Mouse (Mus musculus) kidney, embryonic 14.5 days (tissue): ENCODE measurements around the gene Serpini1. TPM values are rescaled to one million over a fixed set of nuclear protein-coding genes. Genes with fewer than 3 reads are reported as not detected.
"Not testable (repeated sequence)": the region's sequence is repeated elsewhere in the genome, so short reads cannot be mapped to it uniquely, and the experiment has no call there.

Source experiments
- ATAC-seq: fragments of 200-750 bp; cut with Nextera tagmentation; 2 replicates; pipeline ENCODE4 v1.8.0; 2017; ENCODE audit warnings: moderate number of reproducible peaks, mild to moderate bottlenecking, moderate TSS enrichment, moderate library complexity; ENCODE audit not compliant: low FRiP score, low TSS enrichment
- H3K27ac ChIP-seq: fragments of 300-500 bp; sonication (generic); 2 replicates; pipeline ENCODE4 v1.5.1; 2014; ENCODE audit warnings: low read depth, mild to moderate bottlenecking, low read length, moderate library complexity, mixed read lengths
- H3K27me3 ChIP-seq: fragments of 300-500 bp; sonication (generic); 2 replicates; pipeline ENCODE4 v1.6.1; 2014; ENCODE audit warnings: mild to moderate bottlenecking, low read length; ENCODE audit not compliant: control insufficient read depth, insufficient read depth
- H3K36me3 ChIP-seq: fragments of 300-500 bp; sonication (generic); 2 replicates; pipeline ENCODE4 v1.6.1; 2014; ENCODE audit warnings: low read length, mixed read lengths; ENCODE audit not compliant: control insufficient read depth, insufficient read depth
- H3K4me1 ChIP-seq: fragments of 300-500 bp; sonication (generic); 2 replicates; pipeline ENCODE4 v1.6.1; 2014; ENCODE audit warnings: low read length, mixed read lengths; ENCODE audit not compliant: control insufficient read depth, insufficient read depth
- H3K4me2 ChIP-seq: fragments of 300-500 bp; sonication (generic); replicated peaks from 2 replicates; pipeline ENCODE4 v1.6.1; 2014; ENCODE audit warnings: low read depth, mild to moderate bottlenecking, low read length
- H3K4me3 ChIP-seq: fragments of 300-500 bp; sonication (generic); 2 replicates; pipeline ENCODE4 v1.5.1; 2014; ENCODE audit warnings: mild to moderate bottlenecking, low read length
- H3K9ac ChIP-seq: fragments of 300-500 bp; sonication (generic); 2 replicates; pipeline ENCODE4 v1.6.1; 2014; ENCODE audit warnings: low read depth, mild to moderate bottlenecking, low read length, moderate library complexity
- H3K9me3 ChIP-seq: fragments of 300-500 bp; sonication (generic); 2 replicates; pipeline ENCODE4 v1.6.1; 2016; ENCODE audit warnings: low read length; ENCODE audit not compliant: control insufficient read depth
- WGBS: fragments of 180-500 bp; shearing (Covaris S2); extraction: QIAGEN DNeasy Blood & Tissue Kit; methylation state at CpG from one replicate; pipeline ENCODE4 v1.1.7; 2014; 5-methylcytosine and 5-hydroxymethylcytosine counted together
- polyA plus RNA-seq: library from polyadenylated mRNA; unstranded; fragments of >200 nt; fragmentation: Nextera tagmentation; extraction: Ambion mirVana; gene quantifications from 2 replicates; pipeline ENCODE4 v1.2.1, GENCODE M21; 2014

Serpini1 gene
- polyA plus RNA-seq, 1 experiment from 2014 or later, result 4.3 TPM

DNA sequence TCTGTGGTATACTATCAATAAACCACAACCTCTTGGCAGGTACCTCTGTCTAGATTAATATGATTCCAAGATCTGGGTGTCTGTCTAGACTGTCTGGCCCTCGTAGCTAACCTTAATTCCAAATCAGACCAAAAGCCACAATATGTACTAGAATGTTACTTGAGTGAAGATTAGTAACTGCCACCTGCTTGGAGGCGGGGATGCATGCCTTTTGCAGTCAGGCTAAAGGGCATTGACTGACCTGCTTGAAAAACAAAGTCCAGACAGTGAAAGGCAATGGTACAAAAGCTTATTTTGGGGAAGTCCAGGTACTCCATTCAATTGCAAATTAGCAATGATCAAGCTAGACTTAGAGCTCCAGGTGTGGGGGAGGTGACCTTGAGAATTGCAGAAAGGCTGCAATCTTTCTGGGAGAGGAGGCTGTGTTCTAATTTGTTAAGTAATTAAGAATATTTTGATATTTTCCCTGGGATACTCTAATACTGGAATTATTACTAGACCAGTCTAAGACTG is 94.3 kb downstream of the Serpini1 start:
- Histone ChIP-seq H3K4me2 (no peak overlapping the region), H3K36me3 (no peaks in the 10 kb centered on the region), H3K27ac (no peak overlapping the region), H3K9ac (no peak overlapping the region), H3K4me3 (no peak overlapping the region), H3K9me3 (no peaks in the 10 kb centered on the region), H3K4me1 (no peaks in the 10 kb centered on the region), H3K27me3 (no peaks in the 10 kb centered on the region)
- WGBS, result 70% methylated on average over 2 of the region's 2 CpGs
- ATAC-seq, result no peak

DNA sequence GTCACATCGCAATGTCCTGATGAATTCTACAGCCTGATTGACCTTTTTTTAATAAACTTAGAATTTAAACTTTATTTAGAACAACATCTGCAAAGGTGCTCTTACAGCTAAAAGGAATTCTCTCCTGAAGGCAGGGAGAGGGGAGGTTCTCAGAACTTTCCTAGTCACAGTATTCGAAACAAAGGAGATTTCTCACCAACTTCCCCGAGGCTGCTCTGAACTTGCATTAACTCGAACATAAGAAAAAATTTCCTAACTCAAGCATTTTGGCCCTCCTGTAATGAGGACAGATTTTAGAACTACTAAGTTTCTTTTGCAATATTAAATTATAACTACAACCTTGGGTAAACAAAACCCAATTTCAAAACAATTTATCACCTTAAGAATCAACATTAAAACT is 96.6 kb downstream of the Serpini1 start:
- not testable (repeated sequence) for H3K9ac ChIP-seq, H3K27me3 ChIP-seq, H3K27ac ChIP-seq, H3K4me2 ChIP-seq, H3K36me3 ChIP-seq, ATAC-seq, H3K9me3 ChIP-seq, H3K4me3 ChIP-seq, H3K4me1 ChIP-seq
- WGBS, result 71% methylated on average over 4 of the region's 4 CpGs

DNA sequence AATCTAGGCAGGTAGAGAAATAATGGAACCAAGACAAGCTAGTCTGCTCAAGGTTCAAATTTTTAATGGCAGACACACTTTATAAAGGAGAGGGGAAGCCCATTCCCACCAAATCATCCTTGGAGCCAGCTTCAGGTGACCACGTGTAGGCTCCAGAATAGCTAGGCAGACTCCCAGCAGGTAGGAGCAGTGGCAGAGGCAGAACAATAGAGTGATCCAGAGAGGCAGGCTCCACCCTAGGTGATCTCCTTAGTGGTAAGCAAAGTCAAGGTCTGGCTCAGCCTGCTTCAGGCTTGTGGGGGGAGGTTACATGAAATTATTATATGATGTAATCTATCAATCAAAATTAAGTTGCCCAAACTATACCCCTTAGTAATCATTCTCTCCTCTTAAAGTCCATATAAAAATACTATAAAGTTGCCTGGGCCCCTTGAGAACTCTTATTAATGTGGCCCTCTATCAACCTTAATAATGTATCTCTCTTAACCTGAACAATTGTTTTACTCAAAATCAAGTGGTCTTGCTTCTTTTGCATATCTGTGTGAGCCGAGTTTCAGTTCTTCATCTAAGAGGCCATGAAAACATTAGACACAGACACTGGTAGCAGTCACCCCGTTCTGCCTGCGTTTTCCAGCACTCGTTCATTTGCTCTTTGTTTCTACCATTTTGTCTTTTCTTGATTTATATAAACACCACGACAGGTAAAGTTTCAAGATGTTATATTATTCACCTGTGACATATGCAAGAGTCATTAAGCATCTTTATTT is 98.4 kb downstream of the Serpini1 start:
- H3K9me3 ChIP-seq, result no peaks in the 10 kb centered on the region
- H3K4me1 ChIP-seq, result no peaks in the 10 kb centered on the region
- 79% methylated on average over 6 of the region's 6 CpGs for WGBS
- no peak overlapping the region for H3K4me2 ChIP-seq
- no peaks in the 10 kb centered on the region for H3K27me3 ChIP-seq
- no peak for ATAC-seq
- no peak overlapping the region for H3K27ac ChIP-seq
- H3K4me3 ChIP-seq, result no peak overlapping the region
- no peak overlapping the region for H3K9ac ChIP-seq
- H3K36me3 ChIP-seq, result no peaks in the 10 kb centered on the region

DNA sequence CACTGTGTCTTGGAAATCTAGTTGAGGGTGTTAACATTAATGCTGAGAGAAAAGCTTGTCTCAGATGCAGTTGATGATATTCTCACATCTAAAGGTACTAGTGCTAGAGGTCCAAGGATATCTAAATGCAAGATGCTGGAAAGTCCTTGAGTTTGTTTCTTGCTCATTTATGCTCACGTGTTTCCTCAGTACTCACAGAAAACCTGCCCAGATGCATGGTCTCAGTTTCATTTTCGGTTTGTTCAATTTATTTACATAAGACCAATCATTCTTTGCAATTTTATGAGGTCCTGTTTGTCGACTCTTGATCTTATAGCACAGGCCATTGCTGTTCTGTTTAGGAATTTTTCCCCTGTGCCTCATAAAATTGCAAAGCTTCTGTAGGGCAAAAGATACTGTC is 109.6 kb downstream of the Serpini1 start:
- ATAC-seq, result no peak
- Histone ChIP-seq H3K4me2 (no peak overlapping the region), H3K27me3 (no peaks in the 10 kb centered on the region), H3K27ac (no peak overlapping the region), H3K36me3 (no peaks in the 10 kb centered on the region), H3K9ac (no peak overlapping the region), H3K4me3 (no peak overlapping the region), H3K4me1 (no peaks in the 10 kb centered on the region), H3K9me3 (no peaks in the 10 kb centered on the region)
- 56% methylated on average over 3 of the region's 3 CpGs for WGBS

DNA sequence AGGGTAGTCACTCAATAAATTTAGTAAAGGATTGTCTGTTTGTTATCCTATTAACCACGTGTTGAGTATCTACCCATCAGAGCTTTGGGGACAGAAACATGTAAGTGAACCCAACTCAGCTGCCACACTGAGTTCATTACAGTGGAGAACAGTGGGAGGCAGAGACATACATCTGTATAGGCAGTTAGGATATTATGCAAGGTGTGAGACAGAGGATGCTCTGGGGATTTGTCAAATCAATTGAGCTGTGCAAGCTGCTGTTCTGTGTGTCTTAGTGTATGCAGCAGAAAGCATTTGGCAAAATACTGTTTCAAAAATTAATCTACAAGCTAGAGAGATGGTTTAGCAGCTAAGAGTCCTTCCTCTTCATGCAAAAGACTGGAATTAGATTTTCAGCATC is 113.1 kb downstream of the Serpini1 start:
- Histone ChIP-seq H3K27me3 (no peaks in the 10 kb centered on the region), H3K9ac (no peak overlapping the region), H3K36me3 (no peaks in the 10 kb centered on the region), H3K9me3 (no peaks in the 10 kb centered on the region), H3K4me1 (no peaks in the 10 kb centered on the region), H3K4me2 (no peak overlapping the region), H3K4me3 (no peak overlapping the region), H3K27ac (no peak overlapping the region)
- ATAC-seq, result no peak
- 53% methylated on average over 1 of the region's 1 CpGs for WGBS

DNA sequence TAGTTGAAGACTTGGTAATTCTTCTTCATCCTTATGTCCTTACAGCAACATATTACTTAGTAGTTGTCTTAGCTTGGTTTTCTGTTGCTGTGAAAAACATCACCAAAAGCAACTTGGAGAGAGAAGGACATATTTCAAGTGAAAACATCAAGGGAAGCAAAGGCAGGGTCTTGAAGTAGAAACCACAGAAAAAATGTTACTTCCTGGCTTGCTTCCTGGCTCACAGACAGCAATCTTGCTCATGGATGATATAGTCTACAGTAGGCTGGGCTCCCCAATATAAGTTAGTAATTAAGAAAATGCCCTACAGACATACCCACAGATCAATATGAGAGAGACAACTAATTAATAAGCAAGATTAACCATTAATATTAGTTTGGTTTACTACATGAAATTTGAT is 125.5 kb downstream of the Serpini1 start:
- Histone ChIP-seq H3K9me3 (no peaks in the 10 kb centered on the region), H3K36me3 (no peaks in the 10 kb centered on the region), H3K4me1 (no peaks in the 10 kb centered on the region), H3K4me3 (no peak overlapping the region), H3K9ac (no peak overlapping the region), H3K27ac (no peak overlapping the region), H3K27me3 (no peaks in the 10 kb centered on the region), H3K4me2 (no peak overlapping the region)
- ATAC-seq, result no peak

DNA sequence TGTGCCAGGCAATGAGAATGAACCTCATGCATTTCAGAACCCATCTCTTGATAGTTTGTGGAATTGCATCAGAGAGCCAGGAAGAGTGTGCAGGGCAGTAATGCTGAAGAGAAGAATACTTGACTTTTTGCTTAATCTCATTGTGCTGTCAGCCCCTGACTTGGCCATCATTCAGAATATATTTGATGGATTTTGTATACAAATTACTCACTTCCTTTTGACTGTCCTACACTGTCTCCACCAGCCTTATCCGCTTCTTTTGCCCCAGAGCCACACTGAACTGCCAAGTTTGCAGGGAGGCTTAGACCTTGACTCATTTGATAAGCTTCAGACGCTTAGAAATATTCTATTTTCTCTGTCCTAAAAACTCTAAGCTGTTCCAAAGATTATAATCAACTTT is 129.4 kb downstream of the Serpini1 start:
- Histone ChIP-seq H3K27me3 (no peaks in the 10 kb centered on the region), H3K9ac (no peak overlapping the region), H3K36me3 (no peaks in the 10 kb centered on the region), H3K4me2 (no peak overlapping the region), H3K4me3 (no peak overlapping the region), H3K27ac (no peak overlapping the region), H3K9me3 (no peaks in the 10 kb centered on the region), H3K4me1 (no peaks in the 10 kb centered on the region)
- WGBS, result 77% methylated on average over 2 of the region's 2 CpGs
- ATAC-seq, result no peak

DNA sequence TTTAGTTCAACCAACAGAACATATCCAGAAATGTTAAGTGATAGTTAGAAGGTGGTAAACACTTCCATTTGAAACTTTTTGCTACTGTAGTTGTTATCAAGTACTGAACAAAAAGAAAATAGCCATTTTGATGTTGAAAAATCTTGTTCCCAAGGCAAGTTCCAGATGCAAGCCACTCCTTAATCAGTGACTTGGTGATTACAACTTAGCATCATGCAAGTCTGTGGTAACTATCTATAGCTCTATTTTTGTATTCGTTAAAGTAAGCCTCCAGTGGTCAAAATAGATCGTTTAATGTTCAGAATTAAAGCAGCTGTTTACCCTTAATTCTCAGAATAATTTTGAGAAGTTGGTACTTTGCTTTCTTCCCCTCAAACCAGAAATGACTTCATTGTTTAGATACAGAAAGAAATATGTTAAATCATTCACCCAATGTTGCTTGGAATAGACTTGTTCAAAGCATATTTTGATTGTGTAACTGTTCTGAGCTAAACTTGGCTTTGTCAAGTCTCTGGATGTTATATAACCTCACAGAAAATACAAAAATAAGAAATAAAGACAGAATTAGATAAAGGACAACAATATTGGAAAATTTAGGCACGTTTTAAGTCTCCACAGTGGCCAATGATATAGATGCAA is 130.0 kb downstream of the Serpini1 start:
- 77% methylated on average over 3 of the region's 3 CpGs for WGBS
- no peak overlapping the region for H3K4me3 ChIP-seq
- no peak for ATAC-seq

DNA sequence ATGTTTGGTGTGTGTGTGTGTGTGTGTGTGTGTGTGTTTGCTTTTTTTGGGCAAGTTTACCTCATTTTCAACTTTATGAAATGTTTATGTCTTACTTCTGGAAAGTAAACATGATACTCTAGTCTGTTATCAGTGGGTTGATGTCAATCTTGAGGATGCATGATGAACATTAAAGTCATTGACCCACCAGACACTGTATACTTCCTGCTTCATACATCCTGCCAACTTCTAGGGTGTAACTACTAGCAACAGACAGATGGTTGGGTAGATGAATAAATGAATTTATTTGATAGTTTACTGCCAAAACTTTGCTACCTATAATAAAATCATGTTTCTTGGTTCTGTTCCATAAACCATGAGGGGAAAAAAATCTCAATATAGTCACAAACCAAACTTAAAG is 133.0 kb downstream of the Serpini1 start:
- Histone ChIP-seq H3K4me2 (no peak overlapping the region), H3K27me3 (no peaks in the 10 kb centered on the region), H3K27ac (no peak overlapping the region), H3K9ac (no peak overlapping the region), H3K4me1 (no peaks in the 10 kb centered on the region), H3K4me3 (no peak overlapping the region), H3K9me3 (no peaks in the 10 kb centered on the region), H3K36me3 (no peaks in the 10 kb centered on the region)
- no peak for ATAC-seq

More for the DNA sequence above, 130.0 kb downstream of the Serpini1 start:
- Histone ChIP-seq H3K4me1 (no peaks in the 10 kb centered on the region), H3K9ac (no peak overlapping the region), H3K4me2 (no peak overlapping the region), H3K27ac (no peak overlapping the region), H3K27me3 (no peaks in the 10 kb centered on the region), H3K9me3 (no peaks in the 10 kb centered on the region), H3K36me3 (no peaks in the 10 kb centered on the region)
